Mouse (Mus musculus) intestine, embryonic 16.5 days (tissue): ENCODE results near the gene Cox7a2l. TPM values are rescaled to one million over a fixed set of nuclear protein-coding genes. Genes with fewer than 3 reads are reported as not detected.

Experiments
- ATAC-seq: fragments of 200-750 bp; cut with Nextera tagmentation; 2 replicates; pipeline ENCODE4 v1.8.0; 2017; ENCODE audit warnings: moderate TSS enrichment, moderate library complexity
- H3K27ac ChIP-seq: fragments of 300-500 bp; sonication (generic); 2 replicates; pipeline ENCODE4 v1.5.1; 2014; ENCODE audit warnings: mild to moderate bottlenecking, low read length
- H3K27me3 ChIP-seq: fragments of 300-500 bp; sonication (generic); replicated peaks from 2 replicates; pipeline ENCODE4 v1.6.1; 2014; ENCODE audit warnings: low read length, control low read depth, mixed read lengths; ENCODE audit not compliant: control insufficient read depth, insufficient read depth
- H3K36me3 ChIP-seq: fragments of 300-500 bp; sonication (generic); 2 replicates; pipeline ENCODE4 v1.6.1; 2014; ENCODE audit warnings: low read length, control low read depth; ENCODE audit not compliant: control insufficient read depth, insufficient read depth
- H3K4me1 ChIP-seq: fragments of 300-500 bp; sonication (generic); 2 replicates; pipeline ENCODE4 v1.6.1; 2014; ENCODE audit warnings: low read length, control low read depth, mixed read lengths; ENCODE audit not compliant: control insufficient read depth, insufficient read depth
- H3K4me2 ChIP-seq: fragments of 300-500 bp; sonication (generic); 2 replicates; pipeline ENCODE4 v1.6.1; 2014; ENCODE audit warnings: low read depth, low read length, control low read depth
- H3K4me3 ChIP-seq: fragments of 300-500 bp; sonication (generic); 2 replicates; pipeline ENCODE4 v1.5.1; 2014; ENCODE audit warnings: mild to moderate bottlenecking, low read length
- H3K9ac ChIP-seq: fragments of 300-500 bp; sonication (generic); 2 replicates; pipeline ENCODE4 v1.6.1; 2014; ENCODE audit warnings: low read depth, low read length
- H3K9me3 ChIP-seq: fragments of 300-500 bp; sonication (generic); 2 replicates; pipeline ENCODE4 v1.6.1; 2016; ENCODE audit warnings: low read length, control low read depth; ENCODE audit not compliant: control insufficient read depth
- WGBS: fragments of 180-500 bp; shearing (Covaris S2); extraction: QIAGEN DNeasy Blood & Tissue Kit; methylation state at CpG from one replicate; pipeline ENCODE4 v1.1.7; 2014; 5-methylcytosine and 5-hydroxymethylcytosine counted together
- polyA plus RNA-seq: library from polyadenylated mRNA; unstranded; fragments of >200 nt; fragmentation: Nextera tagmentation; extraction: Ambion mirVana; gene quantifications from 2 replicates; pipeline ENCODE4 v1.2.1, GENCODE M21; 2015

The Cox7a2l gene
- polyA plus RNA-seq, 1 experiment from 2014 or later, result 189 TPM

DNA sequence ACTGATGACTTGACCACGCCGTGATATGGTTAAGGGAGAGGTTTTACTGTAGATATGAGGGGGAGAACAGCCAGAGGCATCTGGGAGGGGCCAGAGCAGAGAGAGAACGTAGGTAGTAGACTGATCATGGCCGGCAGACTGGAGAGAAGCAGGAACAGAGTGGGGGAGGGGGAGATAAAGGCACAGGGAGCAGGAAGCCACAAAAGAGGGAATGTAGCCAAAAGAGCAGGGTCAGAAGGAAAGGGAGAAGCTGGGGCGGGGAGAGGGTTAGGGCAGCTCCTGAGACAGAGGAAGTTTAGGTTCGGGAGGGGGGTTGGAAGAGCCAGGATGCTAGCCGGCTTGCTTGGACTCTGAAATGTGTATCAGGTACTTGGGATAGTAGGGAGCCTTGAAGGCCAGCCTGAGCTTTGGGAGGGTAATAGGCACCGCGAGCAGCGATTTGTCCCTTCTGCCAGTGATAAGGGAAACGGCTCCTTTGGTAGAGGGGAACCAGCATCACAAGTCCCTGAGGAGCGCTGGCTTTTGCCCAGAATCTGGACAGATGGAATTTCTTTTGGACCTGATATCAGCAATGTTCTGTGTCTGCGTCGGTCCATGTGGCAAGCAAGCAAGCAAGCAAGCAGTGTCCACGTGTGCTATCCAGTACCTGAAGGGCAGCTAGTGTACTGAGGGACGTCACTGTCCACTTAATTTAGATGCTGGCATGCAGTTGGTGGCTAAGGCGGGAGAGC lies 10.7 kb upstream of the Cox7a2l start:
- ATAC-seq, result peak; percentile 78
- Histone ChIP-seq H3K4me1 (peaks cover 16% of the 10 kb centered on the region), H3K27me3 (no peaks in the 10 kb centered on the region), H3K4me2 (peak overlapping the region; percentile 45), H3K36me3 (no peaks in the 10 kb centered on the region), H3K9me3 (no peaks in the 10 kb centered on the region), H3K9ac (no peak overlapping the region), H3K27ac (peak overlapping the region; percentile 62), H3K4me3 (peak overlapping the region; percentile 16; the same call in 1 of the 2 replicates)
- 26% methylated on average over 17 of the region's 17 CpGs for WGBS

DNA sequence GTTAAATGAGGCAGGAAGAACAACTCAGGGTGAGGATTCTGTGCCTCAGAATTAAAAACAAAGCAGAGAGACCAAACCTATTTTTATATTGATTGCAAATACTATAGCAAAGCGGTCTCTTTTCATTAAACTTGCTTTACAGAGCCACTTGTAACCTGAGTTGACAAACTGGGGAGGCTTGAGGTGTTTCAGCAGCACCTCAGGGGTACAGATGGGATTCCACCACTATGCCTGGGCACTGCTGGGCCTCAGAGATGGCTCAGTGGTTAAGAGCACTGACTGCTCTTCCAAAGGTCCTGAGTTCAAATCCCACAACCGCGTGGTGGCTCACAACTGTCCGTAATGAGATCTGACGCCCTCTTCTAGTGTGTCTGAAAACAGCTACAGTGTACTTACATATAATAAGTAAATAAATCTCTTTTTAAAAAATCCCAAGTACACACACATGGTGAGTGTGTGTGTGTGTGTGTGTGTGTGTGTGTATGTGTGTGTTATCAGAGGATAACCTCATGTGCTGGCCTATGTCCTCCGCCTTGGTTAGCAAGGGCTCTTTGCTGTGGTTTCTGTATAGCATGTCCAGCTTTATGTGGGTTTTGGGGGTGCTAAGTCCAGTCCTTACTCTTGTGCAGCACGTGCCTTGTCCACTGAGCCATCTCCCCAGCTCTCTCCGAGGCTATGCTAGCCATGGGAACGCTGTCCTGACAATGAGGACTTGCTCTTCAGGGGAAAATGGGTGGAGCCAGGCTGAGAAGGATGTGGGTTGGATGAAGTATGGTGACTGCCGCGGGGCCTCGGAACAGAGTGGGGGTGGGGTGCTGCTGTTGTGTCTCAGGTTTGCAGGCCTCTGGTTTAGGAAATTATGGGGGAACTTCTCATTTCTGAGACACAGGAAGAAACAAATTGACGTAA lies 9.7 kb upstream of the Cox7a2l start:
- peak; percentile 84 for ATAC-seq
- no peaks in the 10 kb centered on the region for H3K36me3 ChIP-seq
- peak overlapping the region; percentile 45 for H3K4me2 ChIP-seq
- peak overlapping the region; percentile 38; the same call in 1 of the 2 replicates for H3K9ac ChIP-seq
- no peak overlapping the region; the same call in 1 of the 2 replicates for H3K4me3 ChIP-seq
- H3K9me3 ChIP-seq, result no peaks in the 10 kb centered on the region
- H3K27ac ChIP-seq, result peak overlapping the region; percentile 62; the same call in 1 of the 2 replicates
- no peaks in the 10 kb centered on the region for H3K27me3 ChIP-seq
- 31% methylated on average over 13 of the region's 13 CpGs for WGBS
- H3K4me1 ChIP-seq, result peaks cover 16% of the 10 kb centered on the region

DNA sequence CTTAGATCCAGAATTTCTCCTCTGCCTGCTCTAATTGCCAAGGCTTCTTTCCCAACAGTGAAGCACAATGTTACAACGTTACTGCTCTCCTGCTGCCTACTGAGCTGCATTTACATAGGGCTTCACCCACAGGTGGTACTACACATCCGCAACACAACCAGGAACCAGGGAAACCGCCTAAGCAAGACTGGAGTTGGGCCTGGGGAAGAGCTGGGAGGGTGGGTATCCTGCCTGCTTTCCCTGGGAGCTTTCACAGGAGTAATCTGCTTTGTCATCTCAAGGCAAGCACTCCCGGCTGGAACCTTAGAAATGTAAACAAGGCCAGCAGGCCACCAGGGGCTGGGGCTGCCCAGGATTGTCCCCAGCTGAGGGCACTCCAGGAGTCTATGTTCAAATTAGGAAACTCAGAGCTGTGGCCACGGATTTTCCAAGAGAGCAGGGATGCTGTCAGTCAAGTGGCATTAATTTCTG lies 9.0 kb upstream of the Cox7a2l start:
- ATAC-seq, result peak; percentile 16; the same call in 1 of the 2 replicates
- WGBS, result 22% methylated on average over 5 of the region's 5 CpGs
- Histone ChIP-seq H3K27me3 (no peaks in the 10 kb centered on the region), H3K4me3 (no peak overlapping the region), H3K9ac (peak overlapping the region; percentile 38; the same call in 1 of the 2 replicates), H3K4me2 (no peak overlapping the region), H3K4me1 (peaks cover 16% of the 10 kb centered on the region), H3K9me3 (no peaks in the 10 kb centered on the region), H3K36me3 (no peaks in the 10 kb centered on the region), H3K27ac (peak overlapping the region; percentile 33; the same call in 1 of the 2 replicates)

DNA sequence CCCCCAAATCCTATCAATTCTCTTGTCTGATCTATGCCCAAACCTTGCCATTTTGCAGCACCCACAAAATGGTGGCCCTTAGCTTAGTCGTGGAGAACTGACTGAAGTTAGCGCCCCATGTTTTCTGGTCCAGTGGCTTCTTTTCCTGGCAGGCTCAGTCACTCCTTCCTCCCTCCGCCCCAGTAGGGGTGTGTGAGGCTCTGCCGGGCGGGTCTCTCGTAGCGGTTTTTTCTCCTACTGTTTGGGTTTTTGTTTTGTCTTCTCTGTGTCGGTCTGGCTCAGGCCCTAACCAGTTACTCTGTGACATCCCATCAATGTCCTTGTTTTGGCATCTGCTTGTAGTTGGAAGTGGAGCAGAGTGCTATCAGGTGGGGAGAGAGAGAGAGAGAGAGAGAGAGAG lies 8.5 kb upstream of the Cox7a2l start:
- Histone ChIP-seq H3K9ac (no peak overlapping the region), H3K4me2 (no peak overlapping the region; the same call in 1 of the 2 replicates), H3K36me3 (no peaks in the 10 kb centered on the region), H3K9me3 (no peaks in the 10 kb centered on the region), H3K4me3 (no peak overlapping the region), H3K27ac (no peak overlapping the region), H3K27me3 (no peaks in the 10 kb centered on the region), H3K4me1 (peaks cover 16% of the 10 kb centered on the region)
- no peak for ATAC-seq
- 13% methylated on average over 8 of the region's 8 CpGs for WGBS

DNA sequence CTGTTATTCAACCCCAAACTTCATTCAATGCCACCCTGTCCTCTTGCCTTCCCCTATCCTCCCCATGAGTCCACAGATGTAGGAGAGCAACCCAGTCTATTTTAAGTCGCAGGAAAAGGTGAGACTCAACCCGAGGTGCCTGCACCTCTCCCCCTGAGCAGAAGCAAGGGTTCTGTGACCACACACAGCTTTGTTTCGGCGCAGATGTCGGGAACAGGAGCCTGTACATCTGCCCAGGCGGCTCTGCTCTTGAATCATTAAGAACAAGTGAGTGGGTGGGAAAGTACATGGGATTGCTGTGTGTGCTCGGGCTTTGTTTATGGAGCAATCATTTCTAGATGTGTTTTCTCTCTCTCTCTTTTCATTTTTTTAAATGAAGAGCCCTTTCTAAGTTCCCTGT lies 7.6 kb upstream of the Cox7a2l start:
- Histone ChIP-seq H3K9ac (no peak overlapping the region), H3K27me3 (no peaks in the 10 kb centered on the region), H3K27ac (no peak overlapping the region), H3K4me3 (no peak overlapping the region), H3K9me3 (no peaks in the 10 kb centered on the region), H3K4me2 (no peak overlapping the region), H3K36me3 (no peaks in the 10 kb centered on the region), H3K4me1 (peaks cover 16% of the 10 kb centered on the region)
- 50% methylated on average over 7 of the region's 7 CpGs for WGBS
- no peak for ATAC-seq

GRCm38 (mm10) chr17:83522590-83523379 lies 5.7 kb upstream of the Cox7a2l start:
- H3K4me3 ChIP-seq, result no peak overlapping the region
- H3K4me2 ChIP-seq, result no peak overlapping the region
- WGBS, result 70% methylated on average over 7 of the region's 7 CpGs
- no peaks in the 10 kb centered on the region for H3K36me3 ChIP-seq
- no peak for ATAC-seq
- peaks cover 13% of the 10 kb centered on the region for H3K4me1 ChIP-seq
- no peaks in the 10 kb centered on the region for H3K27me3 ChIP-seq
- H3K9ac ChIP-seq, result no peak overlapping the region
- no peaks in the 10 kb centered on the region for H3K9me3 ChIP-seq
- no peak overlapping the region for H3K27ac ChIP-seq

DNA sequence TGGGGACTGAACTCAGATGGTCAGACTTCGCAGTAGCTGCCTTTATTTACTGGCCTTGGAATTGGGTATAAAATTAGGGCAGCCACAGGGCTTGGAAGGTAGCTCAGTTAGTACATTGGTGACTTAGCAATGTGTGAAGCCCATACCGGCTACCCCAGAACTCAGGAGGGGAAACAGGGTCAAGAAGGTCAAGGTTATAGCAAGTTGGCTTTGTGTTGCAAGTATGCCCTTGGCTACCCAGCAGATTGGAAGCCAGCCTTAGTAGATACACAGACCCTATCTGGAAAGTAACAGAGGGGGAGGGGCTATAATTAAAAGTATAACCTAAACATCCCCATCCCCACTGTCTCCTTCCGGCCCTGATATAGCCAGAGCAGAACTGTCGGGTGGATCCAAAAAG lies 4.8 kb upstream of the Cox7a2l start:
- H3K4me3 ChIP-seq, result no peak overlapping the region

GRCm38 (mm10) chr17:83514213-83514701 lies 2.9 kb downstream of the Cox7a2l start:
- Histone ChIP-seq H3K9me3 (no peaks in the 10 kb centered on the region), H3K9ac (peak overlapping the region; percentile 90), H3K4me3 (peak overlapping the region; percentile 86), H3K27me3 (no peaks in the 10 kb centered on the region), H3K4me1 (peaks cover 8% of the 10 kb centered on the region), H3K27ac (peak overlapping the region; percentile 81), H3K36me3 (no peaks in the 10 kb centered on the region), H3K4me2 (peak overlapping the region; percentile 60)
- ATAC-seq, result peak; percentile 99
- WGBS, result under 1% methylated on average over 33 of the region's 33 CpGs

More for the DNA sequence above, 4.8 kb upstream of the Cox7a2l start:
- 83% methylated on average over 4 of the region's 4 CpGs for WGBS
- no peak for ATAC-seq
- Histone ChIP-seq H3K27ac (no peak overlapping the region), H3K27me3 (no peaks in the 10 kb centered on the region), H3K4me2 (no peak overlapping the region), H3K9me3 (no peaks in the 10 kb centered on the region), H3K4me1 (peaks cover 5% of the 10 kb centered on the region), H3K9ac (no peak overlapping the region), H3K36me3 (no peaks in the 10 kb centered on the region)
